ENCODE assay signal across 16 mouse cellular contexts in the genomic region with DNA sequence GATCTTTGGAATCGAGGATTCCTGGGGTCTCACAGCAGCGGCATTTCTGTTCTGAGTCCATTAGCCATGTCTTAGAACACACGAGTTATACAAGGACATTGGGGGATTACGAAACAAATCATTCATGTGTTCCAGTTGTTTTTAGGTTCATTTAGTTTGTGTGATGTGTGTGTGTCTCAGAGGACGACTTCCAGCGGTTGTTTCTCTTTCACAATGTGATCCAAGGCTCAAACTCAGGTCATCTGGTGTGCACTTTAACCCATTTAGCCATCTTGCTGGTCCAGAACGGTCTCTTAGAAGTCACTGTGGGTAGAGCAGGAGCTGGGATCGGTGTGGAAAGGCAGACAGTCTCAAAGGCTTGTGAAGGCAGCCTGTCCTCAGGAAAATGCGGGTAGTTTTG.
"Had no signal": no experiment of that assay in that cellular context is flagged by ENCODE, and none has a peak within 500 bp of the region (broad histone marks: within the 10 kb centered on the region; RNA-seq: fewer than 3 reads in every experiment).

No protein-coding gene starts in this region.

- H3K27ac ChIP-seq: limb, embryonic 10.5 days; limb, embryonic 13.5 days; liver, embryonic 14.5 days; lung, embryonic 15.5 days; midbrain, embryonic 10.5 days; stomach, postnatal 0 days had no signal

- H3K4me3 ChIP-seq: limb, embryonic 10.5 days; limb, embryonic 13.5 days; lung, embryonic 15.5 days; megakaryocyte, embryonic 14.5 days; midbrain, embryonic 10.5 days had no signal

- H3K4me2 ChIP-seq: limb, embryonic 13.5 days; lung, embryonic 15.5 days had no signal

- DNase-seq: kidney, adult 18-20 months; kidney, adult 9 months; kidney, postnatal 14 days; kidney, postnatal 4 days; liver, postnatal 0 days; midbrain, embryonic 14.5 days; thymus, adult 2 months; thymus, postnatal 14 days; thymus, postnatal 4 days had no signal

- H3K4me1 ChIP-seq: limb, embryonic 10.5 days; limb, embryonic 13.5 days; midbrain, embryonic 10.5 days had no signal

- H3K36me3 ChIP-seq: limb, embryonic 13.5 days; lung, embryonic 15.5 days; midbrain, embryonic 10.5 days had no signal

- H3K9ac ChIP-seq: limb, embryonic 13.5 days; liver, embryonic 14.5 days; liver, postnatal 0 days; lung, embryonic 15.5 days had no signal

- ATAC-seq: liver, postnatal 0 days had no signal

- H3K9me3 ChIP-seq: limb, embryonic 10.5 days; limb, embryonic 13.5 days; lung, embryonic 15.5 days; megakaryocyte, embryonic 14.5 days; midbrain, embryonic 10.5 days had no signal

- H3K27me3 ChIP-seq: limb, embryonic 13.5 days; lung, embryonic 15.5 days had no signal
